Mouse (Mus musculus) right cerebral cortex, postnatal 4 days (tissue): ENCODE data around the gene Acbd3.

Experiments used
- DNase-seq: peaks from one replicate; pipeline ENCODE4 v3.0.0-alpha.2; 2022

Acbd3 gene

DNA sequence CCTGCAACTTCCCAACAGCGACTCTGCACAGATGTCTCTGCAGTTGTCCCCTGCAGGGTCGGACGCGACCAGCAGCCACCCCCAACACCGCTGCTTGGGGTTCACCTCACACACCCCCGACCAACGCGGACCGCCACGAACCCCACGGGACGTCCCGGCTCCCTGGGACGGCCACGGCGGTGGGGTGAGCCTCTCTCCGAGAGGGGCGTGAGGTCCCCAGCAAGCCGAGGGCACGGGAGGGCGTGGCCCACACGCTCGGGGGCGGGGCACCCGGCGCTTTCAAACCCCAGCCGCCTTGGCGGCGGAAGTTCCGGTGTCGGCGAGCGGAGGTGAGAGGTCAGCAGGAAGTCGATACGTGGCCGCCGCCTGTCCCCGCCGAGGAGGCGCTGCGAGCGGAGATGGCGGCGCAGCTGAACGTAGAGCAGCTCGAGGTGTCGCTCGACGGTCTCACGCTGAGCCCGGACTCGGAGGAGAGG, at the start of gene Acbd3:
Acbd3 (plus strand) TSS at position 340 of the 476 bp plus-strand sequence.
- DNase-seq = peak; percentile 88

DNA sequence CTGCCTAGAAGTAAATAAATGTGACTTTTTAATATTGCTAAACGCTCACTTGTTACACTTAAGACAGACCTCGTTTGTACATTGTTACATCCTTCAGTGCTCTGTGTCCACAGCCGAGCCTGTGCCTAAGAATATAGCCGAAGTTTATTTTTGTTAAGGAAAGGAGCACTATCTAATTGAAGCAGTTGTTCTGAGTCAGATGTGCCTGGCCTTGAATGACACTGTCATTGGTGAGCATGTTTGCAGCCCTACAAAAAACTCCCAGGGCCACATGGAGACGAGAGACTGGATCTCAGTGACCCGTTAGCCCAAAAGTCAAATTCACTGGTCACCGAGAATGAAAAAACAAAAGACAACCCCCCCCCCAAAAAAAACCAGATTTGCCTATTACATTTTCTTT, 34.6 kb upstream of the Acbd3 start:
- DNase-seq = no peak

DNA sequence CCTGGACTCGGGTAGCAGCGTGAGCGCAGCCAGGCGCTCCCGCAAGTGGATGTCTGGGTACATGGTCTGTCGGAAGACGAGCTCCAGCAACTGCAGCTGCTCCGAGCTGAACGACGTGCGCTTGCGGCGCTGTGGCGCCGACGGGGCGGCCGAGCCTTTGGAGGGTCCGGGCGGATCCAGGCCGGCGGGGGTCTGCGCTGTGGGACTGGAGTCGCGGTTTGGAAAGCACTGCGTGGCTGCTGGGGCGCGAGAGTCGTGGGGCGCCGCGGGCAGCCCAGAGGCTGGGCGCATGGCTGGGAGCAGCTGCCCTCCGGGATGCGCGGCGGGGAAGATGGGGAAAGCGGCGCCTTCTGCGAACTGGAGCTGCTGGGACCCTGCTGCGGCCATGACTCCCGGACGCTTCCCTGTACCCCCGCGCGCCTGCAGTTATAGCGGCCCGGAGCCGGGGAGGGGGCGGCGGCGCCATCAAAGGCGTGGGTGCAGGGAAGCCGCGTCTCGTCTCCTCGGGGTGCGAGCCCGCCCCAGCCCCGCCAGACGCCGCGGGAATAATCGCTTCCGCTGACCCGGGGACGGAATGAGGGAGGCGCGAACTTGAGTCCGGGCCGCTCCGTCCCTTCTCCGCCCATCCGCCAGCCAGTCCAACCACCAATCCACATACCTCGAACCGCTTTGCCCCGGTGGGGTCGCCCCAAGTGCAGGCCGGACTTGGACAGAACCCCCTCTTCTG, 29.1 kb upstream of the Acbd3 start, which contains the start of gene Mixl1:
Mixl1 (minus strand) TSS at position 409 of the 727 bp plus-strand sequence.
- DNase-seq = peak; percentile 6

DNA sequence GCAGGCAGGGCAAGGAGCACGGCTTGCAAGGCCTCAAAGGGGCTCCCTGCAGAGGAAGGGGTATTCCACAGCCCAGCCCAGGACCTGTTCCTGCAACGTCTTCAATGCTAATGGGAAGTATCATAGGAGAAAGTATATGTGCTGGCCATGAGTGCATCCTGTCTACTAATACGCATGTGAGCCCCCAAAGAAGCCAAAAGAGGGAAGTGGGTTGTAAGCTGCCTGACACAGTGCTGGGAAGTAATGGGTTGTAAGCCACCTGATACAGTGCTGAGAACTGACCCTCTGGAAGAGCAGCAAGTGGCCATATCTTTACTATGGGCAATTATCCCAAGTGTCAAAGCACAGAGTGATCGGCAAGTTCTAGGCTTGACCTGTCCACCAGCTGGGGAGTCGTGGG, 27.8 kb upstream of the Acbd3 start:
- no peak for DNase-seq

DNA sequence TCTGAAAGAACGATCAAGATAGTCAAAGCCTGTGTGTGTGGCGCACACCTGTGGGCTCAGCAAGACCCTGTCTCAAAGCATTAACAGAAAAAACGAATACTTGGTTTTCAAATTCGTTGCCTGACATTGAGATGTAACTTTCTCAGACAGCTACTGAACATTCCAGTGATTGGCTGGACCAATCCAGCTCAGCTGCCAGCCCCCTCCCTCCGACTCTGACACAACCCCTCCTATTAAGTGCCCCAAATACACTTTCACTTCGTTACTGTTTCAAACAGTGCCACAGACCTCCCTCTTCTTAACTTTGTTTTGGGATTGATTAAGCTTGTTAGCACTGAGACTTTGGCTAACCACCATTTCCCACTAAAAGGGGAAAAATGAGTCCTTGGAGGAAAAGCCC, 22.4 kb upstream of the Acbd3 start:
- no peak for DNase-seq

DNA sequence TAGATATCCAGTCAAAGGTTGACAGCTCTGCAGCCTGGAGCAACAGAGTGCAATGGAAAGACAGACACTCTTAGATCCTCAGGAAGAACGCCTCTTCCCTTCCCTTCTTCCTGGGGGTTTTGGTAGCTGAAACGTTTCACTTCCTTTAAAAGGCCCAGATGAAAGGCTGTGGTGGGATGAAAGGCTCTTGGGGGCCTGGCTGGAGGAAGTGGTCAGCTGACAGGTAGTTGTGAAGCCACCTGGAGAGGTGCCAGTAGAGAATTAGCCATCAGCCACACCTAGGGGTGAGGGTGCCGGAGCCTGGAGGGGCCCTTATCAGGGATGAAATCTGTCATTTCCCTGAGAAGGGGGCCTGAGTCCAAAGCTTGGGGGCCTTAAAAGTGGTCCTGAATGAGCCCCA, 18.5 kb upstream of the Acbd3 start:
- DNase-seq = no peak

DNA sequence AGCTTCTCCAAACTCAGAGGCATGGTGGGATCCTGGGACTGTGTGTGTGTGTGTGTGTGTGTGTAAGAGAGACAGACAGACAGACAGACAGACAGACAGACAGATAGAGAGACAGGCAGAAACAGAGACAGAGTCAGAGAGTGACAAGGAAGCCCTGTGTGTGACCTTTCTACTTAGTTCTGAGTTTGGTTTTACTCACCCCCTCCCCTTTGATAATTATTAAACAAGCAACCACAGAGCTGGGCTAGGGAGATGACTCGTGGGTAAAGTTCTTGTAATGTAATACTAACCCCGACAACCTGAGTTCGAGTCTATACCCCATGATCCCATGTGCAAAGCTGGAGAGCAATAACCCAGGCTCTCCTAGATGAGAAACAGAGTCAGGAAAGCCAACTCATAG, 18.0 kb upstream of the Acbd3 start:
- DNase-seq = no peak

DNA sequence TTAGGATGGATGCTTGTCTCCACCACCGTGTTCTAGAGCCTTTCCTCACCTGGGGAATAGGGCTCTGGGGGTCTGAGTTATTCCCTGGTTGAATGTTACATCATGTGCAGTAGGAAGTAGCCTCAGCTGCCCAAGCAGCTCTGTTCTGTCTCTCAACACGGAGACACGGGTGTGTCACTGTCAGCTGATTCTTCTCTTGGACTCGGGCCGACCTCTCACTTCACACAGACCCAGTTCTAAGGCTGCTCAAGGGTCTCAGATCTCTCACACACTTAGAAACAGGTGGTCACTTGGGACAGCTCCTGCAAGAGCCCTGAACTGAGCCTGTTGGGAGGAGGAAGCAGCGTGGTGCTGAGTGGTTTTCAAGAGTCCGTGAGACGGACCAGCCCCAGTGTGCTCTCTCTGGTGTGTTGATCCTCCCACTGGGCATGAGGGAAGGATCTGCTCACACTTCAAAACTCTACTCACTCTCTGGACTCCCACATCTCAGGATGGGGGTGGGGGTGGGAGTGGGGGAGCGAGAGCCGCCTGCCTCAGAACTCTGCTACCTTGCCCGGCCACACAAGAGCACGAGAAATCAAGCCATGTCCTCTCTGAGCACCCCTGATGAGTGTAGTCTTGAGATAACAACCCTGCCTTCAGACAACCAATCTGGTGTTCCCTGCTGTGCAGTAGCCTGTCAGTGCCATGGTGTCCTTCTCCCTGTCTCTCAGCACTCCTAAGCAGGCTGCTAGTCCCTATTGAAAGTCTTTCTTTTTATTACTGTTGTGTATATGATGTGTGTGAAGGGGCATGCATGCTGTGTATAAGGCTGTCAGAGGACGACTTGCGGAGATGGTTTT, 16.7 kb upstream of the Acbd3 start:
- DNase-seq = no peak

DNA sequence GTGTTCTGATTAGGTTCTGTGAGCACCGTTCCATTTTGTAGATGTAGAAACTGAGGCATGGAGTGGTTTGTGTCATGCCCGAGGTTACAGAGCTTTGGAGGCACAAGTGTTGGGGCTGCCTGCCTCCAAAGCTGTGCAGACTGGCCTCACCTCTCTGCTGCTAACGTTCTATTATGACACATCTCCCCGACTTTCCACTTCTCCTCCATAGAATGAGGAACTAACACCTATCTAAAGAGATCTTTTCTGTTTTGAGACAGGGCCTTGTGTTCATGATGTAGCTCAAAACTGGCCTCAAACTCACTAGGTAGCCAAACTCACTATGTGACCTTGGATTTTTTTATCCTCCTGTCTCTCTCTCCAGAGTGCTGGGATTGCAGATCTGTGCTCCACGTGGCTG, 7.1 kb upstream of the Acbd3 start:
- DNase-seq = no peak

DNA sequence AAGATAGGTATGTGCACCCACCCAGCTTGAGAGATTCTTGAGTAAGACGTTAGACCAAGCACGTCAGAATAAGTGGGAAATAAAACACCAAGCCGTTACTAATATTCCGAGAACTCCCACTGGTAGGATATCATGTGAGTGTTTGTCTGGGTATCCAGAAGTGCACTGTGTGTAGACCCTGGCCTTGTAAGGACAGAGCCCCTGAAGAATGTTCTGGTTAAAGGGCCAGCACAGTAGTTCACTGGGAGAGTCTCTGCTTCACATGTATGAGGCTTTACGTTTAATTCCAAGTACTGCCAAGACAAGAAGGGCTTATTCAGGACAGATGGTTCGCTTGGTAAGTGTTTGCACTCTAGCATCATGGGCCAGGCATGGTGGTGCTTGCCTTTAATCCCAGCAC, 6.4 kb upstream of the Acbd3 start:
- no peak for DNase-seq

DNA sequence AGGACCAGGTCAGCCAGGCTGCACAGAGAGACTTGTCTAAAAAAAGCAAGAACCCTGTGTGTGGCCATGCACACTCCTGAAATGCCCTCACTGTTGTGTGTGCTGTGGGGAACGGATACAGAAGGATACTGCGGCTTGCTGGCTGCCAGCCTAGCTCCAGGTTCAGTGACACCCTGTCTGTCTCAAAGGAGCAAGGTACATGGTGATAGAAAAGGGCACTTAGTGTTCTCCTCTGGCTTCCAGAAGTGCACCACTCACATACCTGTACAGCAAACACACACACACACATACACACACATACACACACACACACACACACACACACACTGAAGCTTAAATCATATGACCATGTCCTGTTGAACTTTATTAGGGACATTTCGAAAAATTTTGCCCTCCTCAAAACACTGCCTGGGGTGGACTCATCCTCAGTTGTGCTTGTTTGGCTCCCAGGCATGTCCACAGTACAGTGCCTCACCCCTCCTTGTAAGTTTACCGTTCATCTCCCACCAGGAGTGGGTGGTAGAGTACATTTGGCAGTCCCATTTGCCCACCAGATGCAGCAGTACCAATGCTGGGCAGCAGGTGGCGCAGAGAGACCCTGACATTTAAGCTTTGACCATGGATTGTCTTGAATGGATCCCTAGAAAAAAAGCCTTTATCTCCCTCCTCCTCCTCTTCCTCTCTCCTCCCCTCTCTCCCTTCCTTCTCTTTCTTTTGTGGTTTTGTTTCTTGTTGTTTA, 5.7 kb upstream of the Acbd3 start:
- DNase-seq = peak; percentile 77

DNA sequence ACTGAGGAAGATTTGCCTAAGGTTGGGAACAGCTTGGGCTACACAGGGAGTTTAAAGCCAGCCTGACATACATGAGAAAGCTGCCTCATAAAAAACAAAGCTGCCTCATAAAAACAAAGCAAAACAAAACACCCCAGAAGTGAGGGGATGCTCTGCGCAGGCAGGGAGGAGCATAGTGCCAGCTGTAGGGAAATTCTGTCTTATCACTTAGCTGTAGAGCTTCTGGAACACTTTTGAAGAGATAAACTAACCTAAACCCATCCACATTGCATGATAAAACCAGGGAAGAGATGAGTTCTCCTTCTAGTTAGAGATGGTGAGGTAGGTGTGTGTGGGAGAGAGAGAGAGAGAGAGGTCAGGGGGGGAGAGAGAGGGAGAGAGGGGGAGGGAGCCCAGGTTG, 3.2 kb upstream of the Acbd3 start:
- DNase-seq = no peak

DNA sequence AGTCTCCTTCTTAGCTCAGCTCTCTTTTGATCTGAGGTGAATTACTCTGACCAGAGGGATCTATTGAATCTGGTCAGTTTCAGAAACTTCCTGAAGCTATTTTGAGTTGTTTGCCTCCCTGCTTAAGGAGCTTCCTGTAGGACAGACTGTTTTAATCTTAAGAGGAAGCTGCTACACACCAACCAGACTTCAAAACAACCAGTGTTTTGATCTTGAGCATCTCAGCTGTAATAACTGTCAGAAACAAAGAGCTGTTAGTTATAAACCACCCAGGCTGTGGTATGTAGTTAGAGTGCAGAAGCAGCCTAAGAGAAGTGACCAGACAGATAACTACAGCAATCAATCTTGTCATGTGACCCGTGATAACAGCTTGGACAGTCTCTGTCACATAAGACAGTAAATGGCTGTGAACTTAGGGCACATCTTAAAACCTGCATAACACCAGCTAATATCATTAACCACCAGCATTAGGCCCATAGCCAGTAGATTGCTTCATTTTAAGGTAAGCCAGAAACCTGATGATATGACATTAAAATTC, 2.1 kb upstream of the Acbd3 start:
- no peak for DNase-seq

DNA sequence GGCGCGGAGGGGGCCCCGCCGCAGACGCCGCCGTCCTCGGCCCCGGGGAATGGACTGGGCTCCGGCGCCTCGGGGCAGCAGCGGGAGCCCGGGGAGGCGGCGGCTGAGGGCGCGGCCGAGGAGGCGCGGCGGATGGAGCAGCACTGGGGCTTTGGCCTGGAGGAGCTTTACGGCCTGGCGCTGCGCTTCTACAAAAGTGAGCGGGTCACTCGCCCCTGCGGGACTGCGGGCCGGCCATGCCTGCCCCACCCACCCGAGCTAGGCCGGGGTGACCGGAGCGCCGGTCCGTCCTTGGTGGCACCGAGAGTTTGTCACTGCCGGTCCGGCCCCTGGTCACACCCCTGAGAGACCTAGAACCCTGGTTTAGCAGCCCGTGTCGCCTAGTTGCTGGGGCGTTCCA, 340 bp downstream of the Acbd3 start:
- no peak for DNase-seq

DNA sequence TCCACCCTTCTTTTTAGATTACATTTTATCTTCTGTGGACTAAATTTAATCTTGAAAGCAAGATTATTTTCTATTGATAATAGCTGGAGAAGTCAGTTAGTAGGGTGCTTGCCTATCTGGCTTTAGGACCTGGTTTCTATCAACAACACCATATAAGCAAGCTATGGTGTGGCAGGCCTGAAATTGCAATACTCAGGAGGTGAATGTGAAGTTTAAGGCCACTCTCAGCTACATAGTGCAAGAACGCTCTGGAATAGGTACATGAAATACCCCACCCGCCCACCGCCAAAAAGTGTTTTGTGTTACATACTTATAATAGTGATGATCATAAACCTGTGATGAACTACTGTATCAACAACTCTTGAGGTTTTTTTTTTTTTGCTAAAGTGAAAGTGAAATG, 3.4 kb downstream of the Acbd3 start:
- DNase-seq = no peak

DNA sequence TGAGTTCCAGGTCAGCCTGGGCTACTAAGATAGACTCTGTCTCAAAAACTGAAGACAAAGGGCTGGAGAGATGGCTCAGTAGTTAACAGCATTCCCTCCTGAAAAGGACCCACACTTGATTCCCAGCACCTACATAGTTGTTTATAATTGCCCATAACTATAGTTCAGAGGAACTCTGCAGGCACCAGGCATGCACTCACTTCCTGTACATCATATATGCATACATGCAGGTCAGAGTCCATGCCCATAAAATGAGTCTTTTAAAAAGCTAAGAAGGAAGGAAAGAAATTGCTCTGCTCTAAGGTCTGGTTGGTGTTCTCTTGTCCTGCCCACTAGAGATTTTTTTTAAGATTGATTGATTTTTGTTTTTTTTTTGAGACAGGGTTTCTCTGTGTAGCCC, 22.0 kb downstream of the Acbd3 start:
- DNase-seq = no peak

DNA sequence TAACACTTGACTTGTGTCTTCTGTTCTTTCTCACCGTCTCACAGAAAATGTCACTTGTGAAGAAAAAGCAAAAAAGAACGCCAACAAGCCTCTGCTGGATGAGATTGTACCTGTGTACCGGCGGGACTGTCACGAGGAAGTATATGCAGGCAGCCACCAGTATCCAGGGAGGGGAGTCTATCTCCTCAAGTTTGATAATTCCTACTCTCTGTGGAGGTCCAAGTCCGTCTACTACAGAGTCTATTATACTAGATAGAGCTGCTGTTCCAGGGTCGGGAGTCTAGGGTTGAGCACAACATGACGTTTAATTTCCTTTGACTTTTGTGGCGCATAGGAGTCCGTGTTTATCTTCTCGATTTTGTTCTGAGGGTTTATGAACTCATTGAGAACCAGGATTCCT, 26.3 kb downstream of the Acbd3 start:
- no peak for DNase-seq

DNA sequence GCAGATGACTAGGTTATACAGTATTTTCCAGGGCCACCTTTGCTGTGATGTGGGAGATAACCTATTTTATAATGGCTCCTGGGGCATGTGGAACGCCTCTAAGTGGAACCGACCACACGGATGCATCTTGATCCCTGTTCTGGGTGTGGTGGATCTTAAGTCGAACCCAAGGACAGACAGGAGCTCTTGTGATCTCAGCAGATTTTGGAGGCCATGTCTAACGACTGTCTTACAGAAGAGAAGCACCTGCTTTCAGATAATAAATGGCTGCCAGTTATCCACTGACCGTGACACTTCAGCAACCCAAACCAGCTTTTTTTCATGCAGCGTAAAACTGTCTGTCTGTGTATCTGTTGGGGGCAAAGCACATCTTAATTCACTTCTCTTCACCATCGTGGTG, 28.5 kb downstream of the Acbd3 start:
- DNase-seq = no peak

DNA sequence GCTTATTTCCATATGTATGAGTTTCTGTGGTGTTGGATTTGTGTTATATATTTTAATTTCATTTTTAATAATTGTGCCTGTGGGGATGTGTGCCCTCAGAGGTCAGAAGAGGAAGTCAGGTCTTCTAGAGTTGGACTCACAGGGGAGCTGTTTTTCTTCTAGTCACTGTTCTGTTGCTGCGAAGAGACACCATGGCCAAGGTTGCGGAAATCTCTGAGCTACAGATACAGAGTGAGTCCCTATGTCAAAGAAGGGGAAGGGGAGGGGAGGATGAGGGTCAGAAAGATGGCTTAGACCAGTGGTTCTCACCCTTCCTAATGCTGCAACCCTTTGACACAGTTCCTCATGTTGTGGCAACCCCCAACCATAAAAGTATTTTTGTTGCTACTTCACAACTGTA, 30.9 kb downstream of the Acbd3 start:
- DNase-seq = no peak

DNA sequence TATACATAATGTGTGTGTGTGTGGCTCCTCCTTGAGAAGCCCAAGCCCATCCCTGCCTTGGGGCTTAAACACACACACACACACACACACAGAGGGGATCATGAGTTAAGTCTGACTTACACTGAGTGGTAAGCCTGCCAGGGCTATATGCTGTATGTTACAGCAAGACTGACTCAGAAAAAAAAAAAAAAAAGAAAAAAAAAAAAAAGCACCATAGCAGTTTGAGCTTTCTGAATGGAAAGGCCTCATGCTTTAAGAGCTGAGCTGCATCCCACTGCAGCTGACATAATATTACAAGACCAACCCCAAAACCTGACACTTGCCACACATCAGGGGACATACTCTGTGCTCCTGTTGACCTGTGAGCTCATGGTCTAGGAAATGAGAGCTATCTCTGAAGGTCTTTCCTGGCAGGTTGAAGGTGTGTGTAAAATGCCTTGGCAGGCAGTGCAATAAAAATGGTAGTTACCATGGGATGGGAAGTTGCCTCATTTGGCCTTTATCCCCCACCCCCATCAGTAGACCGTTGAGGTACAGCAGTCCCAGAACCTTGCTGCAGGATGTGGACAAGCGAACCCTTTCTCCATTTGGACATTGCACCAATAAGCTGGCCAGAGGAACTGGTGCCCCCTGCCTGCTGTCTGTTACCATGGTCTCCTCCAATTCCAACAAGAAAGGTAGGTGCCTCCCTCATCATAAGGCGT, 31.6 kb downstream of the Acbd3 start:
- DNase-seq = no peak

DNA sequence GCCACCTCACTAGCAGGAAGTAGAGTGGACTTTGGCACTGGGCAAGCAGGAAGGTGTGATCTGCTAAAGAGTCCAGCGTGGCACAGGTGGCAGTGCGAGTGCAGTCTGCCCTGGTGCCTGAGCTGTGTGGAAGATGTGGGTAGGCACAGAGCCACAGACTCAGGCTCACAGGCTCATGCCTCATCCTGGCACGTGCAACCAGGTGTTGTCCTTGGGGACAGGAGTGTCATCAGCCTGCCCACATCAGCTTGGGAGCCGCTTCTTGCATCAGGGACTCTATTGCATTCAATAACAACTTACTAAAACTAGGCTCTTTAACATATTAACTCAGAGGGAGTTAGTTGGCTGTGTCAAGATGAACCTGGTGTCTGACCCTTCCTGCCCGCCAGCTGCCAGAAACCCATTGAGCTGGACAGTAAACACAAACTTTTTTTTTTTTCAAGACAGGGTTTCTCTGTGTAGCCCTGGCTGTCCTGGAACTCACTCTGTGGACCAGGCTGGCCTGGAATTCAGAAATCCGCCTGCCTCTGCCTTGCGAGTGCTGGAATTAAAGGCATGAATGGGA, 32.2 kb downstream of the Acbd3 start:
- no peak for DNase-seq

DNA sequence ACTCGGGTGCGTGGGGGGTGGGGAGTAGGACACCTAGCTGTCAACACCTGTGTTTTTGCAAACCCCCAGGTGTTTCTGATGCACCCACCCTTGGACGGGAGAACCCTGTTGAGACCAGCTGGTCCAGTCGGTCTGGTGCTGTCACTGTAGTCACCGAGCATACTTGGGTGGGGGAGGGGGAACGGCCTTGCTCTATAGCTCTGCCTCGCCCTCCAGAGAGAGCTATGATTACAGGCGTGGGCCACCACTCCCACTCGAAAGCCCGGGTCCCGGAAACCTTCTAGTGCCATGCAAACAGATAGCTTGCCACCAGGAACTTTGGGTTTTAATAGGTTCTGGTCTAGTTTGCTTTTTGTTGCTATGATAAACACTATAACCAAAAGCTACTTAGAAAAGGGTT, 36.3 kb downstream of the Acbd3 start:
- DNase-seq = no peak
